Mouse (Mus musculus) heart, postnatal 14 days (tissue): ENCODE results near the gene Rpl21. TPM values are rescaled to one million over a fixed set of nuclear protein-coding genes. Genes with fewer than 3 reads are reported as not detected.
A peak's percentile ranks its signal among the peaks of the same experiment; 100 is the strongest.
"Not testable (repeated sequence)": the region's sequence is repeated elsewhere in the genome, so short reads cannot be mapped to it uniquely, and the experiment has no call there.

Source experiments
- DNase-seq, 2 experiments: peaks; one replicate each; pipeline ENCODE4 v3.0.0; 2021 to 2022
- intact Hi-C: fragments of 180-260 bp; cut with DNase I; formaldehyde crosslinking; loops from one replicate; pipeline ENCODE4 v1.15.1; 2025
- total RNA-seq, 2 experiments: library from RNA; stranded (reverse); gene quantifications; 2 replicates each; pipeline ENCODE4 v1.2.3; 2021

Gene Rpl21
- total RNA-seq, 2 experiments from 2014 or later, result 122 to 126 TPM

- intact Hi-C loops, result no loop called here
- DNase-seq, result peak in 1 of 2 experiments; percentile 16
These were observed 27.7 kb downstream of the Rpl21 start for GRCm38 (mm10) chr5:146860222-146860998.

GRCm38 (mm10) chr5:146861588-146861987 is 28.9 kb downstream of the Rpl21 start:
- intact Hi-C loops, result no loop called here
- DNase-seq, result no peak

GRCm38 (mm10) chr5:146865511-146865910 is 32.8 kb downstream of the Rpl21 start:
- intact Hi-C loops, result no loop called here

GRCm38 (mm10) chr5:146866277-146866676 is 33.6 kb downstream of the Rpl21 start:
- intact Hi-C loops, result no loop called here
- DNase-seq, result no peak

More at GRCm38 (mm10) chr5:146865511-146865910, 32.8 kb downstream of the Rpl21 start:
- DNase-seq, result no peak

- intact Hi-C loops, result no loop called here
These were observed 34.7 kb downstream of the Rpl21 start for GRCm38 (mm10) chr5:146867246-146867945.

GRCm38 (mm10) chr5:146867946-146868314 is 35.2 kb downstream of the Rpl21 start:
- no peak for DNase-seq
- intact Hi-C loops, result no loop called here

More at GRCm38 (mm10) chr5:146867246-146867945, 34.7 kb downstream of the Rpl21 start:
- DNase-seq, result peak; percentile 36 to 51

GRCm38 (mm10) chr5:146872981-146873631 is 40.4 kb downstream of the Rpl21 start:
- intact Hi-C loops, result no loop called here
- no peak for DNase-seq

- no peak for DNase-seq
- intact Hi-C loops, result no loop called here
These were observed 43.3 kb downstream of the Rpl21 start for GRCm38 (mm10) chr5:146876024-146876423.

- DNase-seq, intact Hi-C loops: not testable (repeated sequence)
These were observed 45.2 kb downstream of the Rpl21 start for GRCm38 (mm10) chr5:146877882-146878281.

GRCm38 (mm10) chr5:146882261-146882660 is 49.6 kb downstream of the Rpl21 start:
- intact Hi-C loops, result no loop called here
- no peak for DNase-seq

- intact Hi-C loops, result no loop called here
- no peak for DNase-seq
These were observed 50.4 kb downstream of the Rpl21 start for GRCm38 (mm10) chr5:146883053-146883452.

GRCm38 (mm10) chr5:146883486-146884272 is 51.0 kb downstream of the Rpl21 start:
- DNase-seq, result no peak
- intact Hi-C loops, result no loop called here

Other genes with a start within 250 kb of the Rpl21 start
- not detected for gene Gpr12, start 247.7 kb upstream of the Rpl21 start, total RNA-seq
- 10 to 100 TPM; 17.6 to 18.6 TPM for gene Usp12, start 37.9 kb upstream of the Rpl21 start, total RNA-seq
- gene Rasl11a, start 12.2 kb downstream of the Rpl21 start, total RNA-seq, result 1 to 10 TPM; 4.4 to 5.8 TPM
- 10 to 100 TPM; 20.4 to 21.5 TPM for gene Gtf3a, start 115.8 kb downstream of the Rpl21 start, total RNA-seq
- 10 to 100 TPM; 20.8 to 22.0 TPM for gene Mtif3, start 130.9 kb downstream of the Rpl21 start, total RNA-seq
- gene Lnx2, start 243.7 kb downstream of the Rpl21 start, total RNA-seq, result 10 to 100 TPM; 15.7 to 16.5 TPM
- 10 to 100 TPM; 69.4 to 70.4 TPM for gene Polr1d, start 244.2 kb downstream of the Rpl21 start, total RNA-seq